Mouse (Mus musculus) neural tube, postnatal 0 days (tissue): Measurements from ENCODE around the gene Hepacam. TPM values are rescaled to one million over a fixed set of nuclear protein-coding genes. Genes with fewer than 3 reads are reported as not detected.

Experiments used
- polyA plus RNA-seq: library from polyadenylated mRNA; unstranded; fragments of >200 nt; fragmentation: Nextera tagmentation; extraction: Ambion mirVana; gene quantifications from 2 replicates; pipeline ENCODE4 v1.2.1, GENCODE M21; 2015

Gene Hepacam
- 84.9 and 90.8 TPM in 2 replicates for polyA plus RNA-seq

GRCm38 (mm10) chr9:37367301-37368080 lies at the start of gene Hepacam:
Hepacam (plus strand) TSS chr9:37367351.

GRCm38 (mm10) chr9:37347988-37348642 lies 19.0 kb upstream of the Hepacam start, which contains the start of gene Ccdc15:
Ccdc15 (minus strand) TSS chr9:37348432.

DNA sequence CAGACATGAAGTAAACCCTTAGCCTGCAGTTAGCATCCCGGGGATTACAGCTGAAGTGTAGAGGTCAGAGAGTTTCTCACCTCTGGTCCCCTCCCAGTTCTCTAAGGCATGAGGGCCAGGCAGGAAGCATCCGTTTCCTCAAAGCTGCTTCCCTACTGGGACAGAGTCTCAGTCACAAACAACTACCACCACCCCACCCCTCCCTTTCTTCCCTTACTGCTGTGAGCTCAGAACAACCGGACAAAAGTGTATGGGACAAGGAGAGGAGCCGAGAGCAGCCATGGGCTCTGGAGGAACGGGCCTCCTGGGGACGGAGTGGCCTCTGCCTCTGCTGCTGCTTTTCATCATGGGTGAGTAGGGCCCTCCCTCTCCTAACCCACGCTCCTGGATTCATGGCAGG lies 34.7 kb downstream of the Hepacam start, which contains the start of gene Robo4:
Gene Robo4, plus strand, starts transcription at position 96 of the 400 bp plus-strand sequence.

DNA sequence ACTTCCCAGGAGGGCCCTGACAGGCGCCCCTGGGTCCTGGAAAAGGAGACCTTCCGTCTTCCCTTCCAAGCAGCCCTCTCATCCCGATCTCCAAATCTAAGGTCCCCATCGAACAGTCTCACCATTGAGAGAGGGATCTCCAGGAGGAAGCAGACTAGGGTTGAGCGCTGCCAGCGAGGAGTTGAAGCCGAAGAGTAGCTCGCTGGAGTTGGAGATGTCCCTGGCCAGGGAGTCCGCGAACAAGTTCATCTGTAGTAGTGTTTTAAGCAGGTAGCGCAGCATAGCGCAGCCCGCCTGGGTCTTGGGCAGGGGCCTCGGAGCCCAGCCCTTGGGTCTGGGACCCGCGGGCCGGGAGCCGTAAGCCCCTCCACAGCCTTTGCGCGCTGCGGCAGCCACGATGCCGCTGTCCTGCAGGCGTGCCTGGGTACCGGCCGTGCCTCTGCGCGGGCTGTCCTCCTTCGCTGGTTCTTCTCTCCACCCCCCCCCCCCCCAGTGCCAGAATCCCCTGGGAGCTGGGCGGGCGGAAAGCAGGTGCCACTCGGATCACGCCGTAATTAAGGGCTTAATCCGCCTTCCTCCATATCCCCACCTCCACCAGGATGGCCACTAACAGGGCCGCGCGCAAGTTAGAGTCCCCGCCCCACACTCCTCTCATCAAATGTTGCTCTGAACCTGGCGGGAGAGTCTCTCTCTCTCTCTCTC lies 65.7 kb downstream of the Hepacam start, which contains the start of gene Robo3:
Gene Robo3, minus strand, starts transcription at position 527 of the 702 bp plus-strand sequence.

Other genes with a start within 250 kb of the Hepacam start
- gene Pknox2, start 219.9 kb upstream of the Hepacam start, polyA plus RNA-seq: 31.0 and 35.4 TPM in 2 replicates
- gene Tmem218, start 159.1 kb upstream of the Hepacam start, polyA plus RNA-seq: 10.2 and 11.3 TPM in 2 replicates
- gene Slc37a2, start 111.6 kb upstream of the Hepacam start, polyA plus RNA-seq: 2.5 and 3.1 TPM in 2 replicates
- 5.7 and 6.7 TPM in 2 replicates for gene Ccdc15, start 18.9 kb upstream of the Hepacam start, polyA plus RNA-seq
- gene Robo4, start 34.5 kb downstream of the Hepacam start, polyA plus RNA-seq: 3.7 and 7.0 TPM in 2 replicates
- 0.75 and 1.2 TPM in 2 replicates for gene Robo3, start 65.9 kb downstream of the Hepacam start, polyA plus RNA-seq
- gene Msantd2, start 122.0 kb downstream of the Hepacam start, polyA plus RNA-seq: 20.4 and 20.7 TPM in 2 replicates
- gene Esam, start 160.7 kb downstream of the Hepacam start, polyA plus RNA-seq: 38.2 and 43.6 TPM in 2 replicates
- gene Vsig2, start 171.9 kb downstream of the Hepacam start, polyA plus RNA-seq: 1.4 TPM in 2 replicates
- gene Nrgn, start 185.6 kb downstream of the Hepacam start, polyA plus RNA-seq: 13.1 and 18.7 TPM in 2 replicates
- gene Siae, start 188.3 kb downstream of the Hepacam start, polyA plus RNA-seq: 11.8 and 17.0 TPM in 2 replicates
- 9.5 and 10.5 TPM in 2 replicates for gene Spa17, start 246.4 kb downstream of the Hepacam start, polyA plus RNA-seq